Mouse (Mus musculus) olfactory bulb, adult 2 months (tissue): ENCODE data around the gene Pgbd1.

Source experiments
- CTCF ChIP-seq: fragments of 200-500 bp; IDR thresholded peaks from 2 replicates; pipeline ENCODE4 v1.5.1; 2012; ENCODE audit warnings: low read depth, mild to moderate bottlenecking, low read length, moderate library complexity; ENCODE audit not compliant: insufficient read depth
- POLR2A ChIP-seq: fragments of 200-500 bp; IDR thresholded peaks from 2 replicates; pipeline ENCODE4 v1.6.1; 2012; ENCODE audit warnings: mild to moderate bottlenecking, low read depth, low read length, moderate library complexity; ENCODE audit not compliant: insufficient read depth

DNA sequence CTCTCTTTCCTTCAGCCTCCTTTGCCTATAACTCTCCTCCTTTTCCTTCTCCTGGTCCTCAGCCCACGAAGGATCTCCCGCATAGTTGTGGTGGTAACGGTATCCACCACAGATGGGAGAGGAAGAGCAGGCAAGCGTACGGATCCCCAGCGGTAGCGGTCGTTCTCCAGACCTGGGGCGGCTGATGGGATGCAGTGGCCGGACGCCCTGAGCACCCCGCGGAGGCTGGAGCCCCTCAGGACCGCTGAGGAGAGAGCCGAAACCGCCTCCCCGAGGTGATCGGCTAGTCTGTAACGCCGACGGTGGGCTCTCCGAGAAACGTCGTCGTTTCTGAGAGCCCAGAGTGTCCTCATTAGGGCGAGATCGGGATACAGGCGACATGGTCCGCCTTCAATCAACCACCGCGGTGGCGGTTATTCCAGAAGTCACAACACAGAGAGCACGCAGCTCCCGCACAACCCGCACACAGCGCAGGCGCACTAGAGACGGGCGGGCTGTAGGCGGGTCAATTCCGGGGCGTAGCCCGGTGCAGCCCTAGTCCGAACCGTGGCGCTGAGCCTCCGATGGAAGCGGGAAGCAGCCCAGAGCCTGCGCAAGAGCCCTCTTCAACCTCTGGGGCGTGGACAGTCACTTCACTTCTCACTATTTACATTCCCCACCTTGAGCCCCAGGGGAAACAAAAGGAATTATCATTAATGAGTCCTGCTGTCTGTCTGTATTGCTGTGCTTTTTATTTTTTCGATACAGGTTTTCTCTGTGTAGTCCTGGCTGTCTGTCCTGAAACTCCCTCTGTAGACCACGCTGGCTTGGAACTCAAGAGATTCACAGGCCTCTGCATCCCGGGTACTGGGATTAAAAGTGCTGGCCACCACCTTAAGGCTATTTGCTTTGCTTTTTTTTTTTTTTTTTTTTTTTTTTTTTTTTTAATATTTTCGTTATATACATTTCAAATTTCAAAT, 27.5 kb upstream of the Pgbd1 start, which contains the start of gene Nkapl:
- TF ChIP-seq CTCF (no peak), POLR2A (peak; percentile 58)
